Mouse (Mus musculus) testis, adult 2 months (tissue): Measurements from ENCODE around the gene Cabp7.

ENCODE experiments used
- CTCF ChIP-seq: fragments of 200-500 bp; IDR thresholded peaks from 2 replicates; pipeline ENCODE4 v1.5.1; 2012; ENCODE audit warnings: low read depth, mild to moderate bottlenecking, inconsistent platforms, low read length, moderate library complexity; ENCODE audit not compliant: control insufficient read depth, insufficient read depth, insufficient replicate concordance
- POLR2A ChIP-seq: fragments of 200-500 bp; IDR thresholded peaks from 2 replicates; pipeline ENCODE4 v1.6.1; 2012; ENCODE audit warnings: low read depth, mild to moderate bottlenecking, inconsistent platforms, low read length, moderate library complexity; ENCODE audit not compliant: control insufficient read depth

DNA sequence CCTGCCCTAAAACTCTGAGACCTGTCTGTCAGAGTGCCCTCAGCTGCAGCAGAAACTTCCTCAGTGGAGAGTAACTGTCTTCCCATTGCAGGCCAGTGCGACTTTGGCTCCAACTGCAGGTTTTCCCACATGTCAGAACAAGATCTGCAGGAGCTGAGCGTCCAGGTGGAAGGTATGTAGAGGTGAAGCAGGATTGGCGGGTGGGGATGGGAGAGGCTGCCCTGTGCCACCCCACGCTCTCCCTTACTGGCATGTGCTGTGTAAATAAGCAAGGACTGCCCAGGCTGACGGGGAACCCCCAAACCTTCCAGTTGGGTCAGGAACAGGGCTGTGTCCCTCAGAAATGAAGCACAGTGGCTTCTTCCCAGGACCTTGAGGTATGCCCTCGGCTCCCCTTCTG lies 16.5 kb downstream of the Cabp7 start:
- TF ChIP-seq CTCF, result no peak
- TF ChIP-seq POLR2A, result no peak
